Mouse (Mus musculus) testis, adult 2 months (tissue): ENCODE measurements around the gene Artn. TPM values are rescaled to one million over a fixed set of nuclear protein-coding genes. Genes with fewer than 3 reads are reported as not detected.

ENCODE experiments used
- H3K27ac ChIP-seq: fragments of 200-500 bp; 2 replicates; pipeline ENCODE4 v1.5.1; 2012; ENCODE audit warnings: low read depth, low read length; ENCODE audit not compliant: control insufficient read depth, insufficient read depth
- H3K27me3 ChIP-seq: fragments of 200-500 bp; 2 replicates; pipeline ENCODE4 v1.6.1; 2012; ENCODE audit warnings: mild to moderate bottlenecking, low read length, moderate library complexity; ENCODE audit not compliant: control insufficient read depth, insufficient read depth
- H3K36me3 ChIP-seq: fragments of 200-500 bp; 2 replicates; pipeline ENCODE4 v1.6.1; 2012; ENCODE audit warnings: mild to moderate bottlenecking, low read length; ENCODE audit not compliant: control insufficient read depth, insufficient read depth
- H3K4me1 ChIP-seq: fragments of 200-500 bp; 2 replicates; pipeline ENCODE4 v1.6.1; 2012; ENCODE audit warnings: low read length; ENCODE audit not compliant: control insufficient read depth, insufficient read depth
- H3K4me3 ChIP-seq: fragments of 200-500 bp; 2 replicates; pipeline ENCODE4 v1.5.1; 2012; ENCODE audit warnings: low read depth, mild to moderate bottlenecking, low read length, moderate library complexity, mixed read lengths; ENCODE audit not compliant: control insufficient read depth
- CTCF ChIP-seq: fragments of 200-500 bp; IDR thresholded peaks from 2 replicates; pipeline ENCODE4 v1.5.1; 2012; ENCODE audit warnings: low read depth, mild to moderate bottlenecking, inconsistent platforms, low read length, moderate library complexity; ENCODE audit not compliant: control insufficient read depth, insufficient read depth, insufficient replicate concordance
- POLR2A ChIP-seq: fragments of 200-500 bp; IDR thresholded peaks from 2 replicates; pipeline ENCODE4 v1.6.1; 2012; ENCODE audit warnings: low read depth, mild to moderate bottlenecking, inconsistent platforms, low read length, moderate library complexity; ENCODE audit not compliant: control insufficient read depth
- polyA plus RNA-seq: library from polyadenylated mRNA; depleted of rRNA; stranded (reverse); fragments of >200 nt; gene quantifications from 2 replicates; pipeline ENCODE4 v1.2.3, GENCODE M21; 2012

Artn gene
- polyA plus RNA-seq, 1 experiment, result 9.0 TPM

GRCm38 (mm10) chr4:117914031-117914430 lies 15.5 kb downstream of the Artn start:
- peak overlapping the region; percentile 98 for H3K4me3 ChIP-seq
- TF ChIP-seq POLR2A (no peak), CTCF (no peak)
- peaks cover 10% of the 10 kb centered on the region for H3K4me1 ChIP-seq
- no peaks in the 10 kb centered on the region; the same call in 1 of the 2 replicates for H3K36me3 ChIP-seq
- no peak overlapping the region for H3K27ac ChIP-seq
- H3K27me3 ChIP-seq, result no peaks in the 10 kb centered on the region

GRCm38 (mm10) chr4:117913421-117913820 lies 16.1 kb downstream of the Artn start:
- TF ChIP-seq CTCF (no peak), POLR2A (no peak)
- H3K36me3 ChIP-seq, result no peaks in the 10 kb centered on the region; the same call in 1 of the 2 replicates
- no peak overlapping the region for H3K27ac ChIP-seq
- peaks cover 11% of the 10 kb centered on the region for H3K4me1 ChIP-seq
- no peaks in the 10 kb centered on the region for H3K27me3 ChIP-seq
- no peak overlapping the region; the same call in 1 of the 2 replicates for H3K4me3 ChIP-seq

GRCm38 (mm10) chr4:117912685-117913273 lies 16.8 kb downstream of the Artn start:
- H3K4me1 ChIP-seq, result peaks cover 11% of the 10 kb centered on the region
- H3K27ac ChIP-seq, result no peak overlapping the region
- no peaks in the 10 kb centered on the region for H3K27me3 ChIP-seq
- TF ChIP-seq CTCF (no peak), POLR2A (no peak)
- no peaks in the 10 kb centered on the region; the same call in 1 of the 2 replicates for H3K36me3 ChIP-seq
- H3K4me3 ChIP-seq, result no peak overlapping the region

DNA sequence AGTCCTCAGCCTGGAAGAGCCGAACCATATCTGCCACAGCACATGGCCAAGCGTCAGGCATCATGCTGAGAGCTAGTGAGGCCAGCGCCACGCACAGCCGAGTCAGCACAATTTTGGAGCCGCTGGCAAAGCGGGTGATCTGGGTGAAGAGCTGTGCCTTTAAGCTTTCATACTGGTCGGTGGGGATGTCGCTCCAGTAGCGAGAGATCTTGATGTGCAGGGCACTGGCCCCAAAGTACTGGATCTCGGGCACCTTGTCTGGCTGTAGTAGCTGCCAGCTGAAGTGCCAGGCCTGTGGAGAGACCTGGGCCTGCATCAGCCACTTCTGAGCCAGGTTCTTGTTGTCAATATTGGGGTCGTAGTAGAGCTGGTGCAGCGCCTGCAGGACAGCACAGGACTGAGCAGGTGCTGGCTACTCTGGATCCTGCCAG lies 17.4 kb downstream of the Artn start:
- peaks cover 11% of the 10 kb centered on the region for H3K4me1 ChIP-seq
- no peak overlapping the region for H3K27ac ChIP-seq
- no peaks in the 10 kb centered on the region for H3K27me3 ChIP-seq
- no peak overlapping the region for H3K4me3 ChIP-seq
- TF ChIP-seq CTCF, result no peak
- no peak for TF ChIP-seq POLR2A
- H3K36me3 ChIP-seq, result no peaks in the 10 kb centered on the region; the same call in 1 of the 2 replicates

- Histone ChIP-seq H3K4me1 (peaks cover 2% of the 10 kb centered on the region; the same call in 1 of the 2 replicates), H3K4me3 (no peak overlapping the region), H3K27ac (no peak overlapping the region), H3K36me3 (peaks cover 3% of the 10 kb centered on the region; the same call in 1 of the 2 replicates), H3K27me3 (no peaks in the 10 kb centered on the region)
- no peak for TF ChIP-seq POLR2A
These were observed 20.6 kb downstream of the Artn start for GRCm38 (mm10) chr4:117908834-117909453.

DNA sequence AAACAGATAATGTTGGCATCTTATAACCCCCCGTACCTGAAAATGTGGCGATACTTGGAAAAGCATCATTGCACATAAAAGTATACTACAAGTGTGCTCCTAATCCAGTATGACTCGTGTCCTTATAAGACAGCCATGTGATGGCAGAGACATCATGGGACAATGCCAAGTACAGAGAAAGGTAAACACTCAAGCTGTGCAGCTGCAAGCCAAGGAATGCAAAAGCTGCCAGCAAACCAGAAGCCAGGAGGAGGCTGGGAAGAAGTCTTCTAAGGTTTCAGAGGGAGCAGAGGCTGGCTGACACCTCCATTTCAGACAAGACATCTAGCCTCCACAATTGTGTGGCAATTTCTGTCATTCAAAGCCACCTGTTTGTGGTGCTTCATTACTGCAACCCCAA lies 23.4 kb downstream of the Artn start:
- no peak for TF ChIP-seq POLR2A
- no peak for TF ChIP-seq CTCF
- Histone ChIP-seq H3K4me1 (peaks cover 2% of the 10 kb centered on the region; the same call in 1 of the 2 replicates), H3K4me3 (peak overlapping the region; percentile 16; the same call in 1 of the 2 replicates), H3K36me3 (peaks cover 3% of the 10 kb centered on the region; the same call in 1 of the 2 replicates), H3K27me3 (no peaks in the 10 kb centered on the region), H3K27ac (no peak overlapping the region)

DNA sequence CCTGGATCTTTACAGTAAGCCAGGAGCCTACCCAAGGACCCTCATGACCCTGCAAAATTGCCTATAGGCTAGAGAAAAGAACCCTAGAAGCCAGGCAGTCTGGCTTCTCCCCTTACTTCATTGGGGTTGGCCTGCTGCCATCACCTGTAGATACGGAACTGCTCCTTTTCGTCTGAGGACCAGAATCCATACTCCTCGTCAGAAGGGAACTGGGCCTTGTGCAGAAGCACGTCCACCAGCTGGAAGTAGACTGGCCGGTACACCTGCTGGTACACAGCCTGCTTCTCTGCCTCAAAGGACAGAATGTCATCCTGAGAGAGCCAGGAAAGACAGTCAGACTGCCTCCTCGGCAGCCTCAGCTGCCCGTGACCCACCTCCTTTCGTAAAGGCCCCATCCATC lies 24.8 kb downstream of the Artn start:
- peaks cover 4% of the 10 kb centered on the region; the same call in 1 of the 2 replicates for H3K36me3 ChIP-seq

More for the DNA sequence above, 24.8 kb downstream of the Artn start:
- peak overlapping the region; percentile 53 for H3K4me3 ChIP-seq
- no peak overlapping the region; the same call in 1 of the 2 replicates for H3K27ac ChIP-seq
- no peak for TF ChIP-seq CTCF
- no peak for TF ChIP-seq POLR2A
- H3K4me1 ChIP-seq, result peaks cover 2% of the 10 kb centered on the region; the same call in 1 of the 2 replicates
- H3K27me3 ChIP-seq, result no peaks in the 10 kb centered on the region
